Mouse (Mus musculus) neural tube, embryonic 11.5 days (tissue): ENCODE data around the gene Pitx1. TPM values are rescaled to one million over a fixed set of nuclear protein-coding genes. Genes with fewer than 3 reads are reported as not detected.

ENCODE experiments used
- ATAC-seq: fragments of 200-750 bp; cut with Nextera tagmentation; 2 replicates; pipeline ENCODE4 v1.8.0; 2017; ENCODE audit warnings: moderate number of reproducible peaks, mild to moderate bottlenecking, moderate TSS enrichment, moderate library complexity; ENCODE audit not compliant: insufficient read depth, low FRiP score, low TSS enrichment
- DNase-seq: peaks from one replicate; pipeline ENCODE4 v3.0.0-alpha.2; 2015; ENCODE audit warnings: low spot score
- H3K27ac ChIP-seq: fragments of 300-500 bp; sonication (generic); 2 replicates; pipeline ENCODE4 v1.5.1; 2014; ENCODE audit warnings: low read depth, mild to moderate bottlenecking, low read length
- H3K27me3 ChIP-seq: fragments of 300-500 bp; sonication (generic); 2 replicates; pipeline ENCODE4 v1.6.1; 2014; ENCODE audit warnings: mild to moderate bottlenecking, low read length, mixed read lengths; ENCODE audit not compliant: control insufficient read depth, insufficient read depth
- H3K36me3 ChIP-seq: fragments of 300-500 bp; sonication (generic); 2 replicates; pipeline ENCODE4 v1.6.1; 2014; ENCODE audit warnings: mild to moderate bottlenecking, low read length, moderate library complexity, mixed read lengths; ENCODE audit not compliant: control insufficient read depth, insufficient read depth
- H3K4me1 ChIP-seq: fragments of 300-500 bp; sonication (generic); 2 replicates; pipeline ENCODE4 v1.6.1; 2014; ENCODE audit warnings: low read length, mixed read lengths; ENCODE audit not compliant: control insufficient read depth, insufficient read depth
- H3K4me2 ChIP-seq: fragments of 300-500 bp; sonication (generic); 2 replicates; pipeline ENCODE4 v1.6.1; 2014; ENCODE audit warnings: low read depth, mild to moderate bottlenecking, moderate library complexity
- H3K4me3 ChIP-seq: fragments of 300-500 bp; sonication (generic); 2 replicates; pipeline ENCODE4 v1.5.1; 2014; ENCODE audit warnings: low read depth, low read length
- H3K9ac ChIP-seq: fragments of 300-500 bp; sonication (generic); 2 replicates; pipeline ENCODE4 v1.6.1; 2014; ENCODE audit warnings: mild to moderate bottlenecking, low read length
- H3K9me3 ChIP-seq: fragments of 300-500 bp; sonication (generic); 2 replicates; pipeline ENCODE4 v1.6.1; 2016; ENCODE audit warnings: low read length; ENCODE audit not compliant: control insufficient read depth
- WGBS: fragments of 180-500 bp; shearing (Covaris S2); extraction: QIAGEN DNeasy Blood & Tissue Kit; methylation state at CpG from one replicate; pipeline ENCODE4 v1.1.7; 2014; 5-methylcytosine and 5-hydroxymethylcytosine counted together
- polyA plus RNA-seq: library from polyadenylated mRNA; unstranded; fragments of >200 nt; fragmentation: Nextera tagmentation; extraction: Ambion mirVana; gene quantifications from 2 replicates; pipeline ENCODE4 v1.2.1, GENCODE M21; 2014

Gene Pitx1
- polyA plus RNA-seq, 1 experiment from 2014 or later = 2.6 TPM

GRCm38 (mm10) chr13:55835548-55836097 lies 369 bp downstream of the Pitx1 start:
- DNase-seq (peak; percentile 66), ATAC-seq (no peak)
- H3K4me2 ChIP-seq = no peak overlapping the region; the same call in 1 of the 2 replicates
- peaks cover 97% of the 10 kb centered on the region for H3K27me3 ChIP-seq
- H3K4me1 ChIP-seq = peaks cover 6% of the 10 kb centered on the region; the same call in 1 of the 2 replicates
- no peak overlapping the region for H3K27ac ChIP-seq
- under 1% methylated on average over 33 of the region's 33 CpGs for WGBS
- no peaks in the 10 kb centered on the region for H3K36me3 ChIP-seq
- H3K9ac ChIP-seq = no peak overlapping the region
- H3K9me3 ChIP-seq = no peaks in the 10 kb centered on the region
- H3K4me3 ChIP-seq = no peak overlapping the region; the same call in 1 of the 2 replicates

DNA sequence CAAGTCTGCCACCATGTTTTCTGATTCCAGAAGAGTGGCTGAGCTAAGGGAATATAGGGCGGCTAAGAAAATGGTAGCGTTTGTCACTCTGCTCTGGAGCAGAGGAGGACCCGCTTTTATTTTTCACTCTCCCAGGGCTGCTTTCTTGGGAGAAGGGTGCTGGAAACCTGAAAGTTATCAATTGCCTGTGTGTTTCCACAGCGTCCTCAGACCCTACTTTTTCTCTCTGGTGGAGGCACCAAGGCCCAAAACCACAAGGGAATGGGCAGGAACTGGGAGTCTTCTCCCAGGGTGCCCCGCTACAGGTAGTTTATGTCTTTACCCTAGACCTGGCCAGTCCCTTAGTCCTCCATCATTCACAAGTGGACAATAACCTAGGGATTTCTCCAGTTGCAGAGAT lies 1.3 kb downstream of the Pitx1 start:
- H3K9me3 ChIP-seq = no peaks in the 10 kb centered on the region
- WGBS = 3% methylated on average over 5 of the region's 5 CpGs
- no peaks in the 10 kb centered on the region for H3K36me3 ChIP-seq
- peaks cover 99% of the 10 kb centered on the region for H3K27me3 ChIP-seq
- H3K4me2 ChIP-seq = no peak overlapping the region
- DNase-seq = peak; percentile 11
- H3K4me1 ChIP-seq = peaks cover 8% of the 10 kb centered on the region; the same call in 1 of the 2 replicates
- no peak for ATAC-seq
- H3K4me3 ChIP-seq = no peak overlapping the region
- H3K27ac ChIP-seq = no peak overlapping the region
- H3K9ac ChIP-seq = no peak overlapping the region

GRCm38 (mm10) chr13:55833921-55834320 lies 2.1 kb downstream of the Pitx1 start:
- Histone ChIP-seq H3K27ac (no peak overlapping the region), H3K36me3 (no peaks in the 10 kb centered on the region), H3K4me3 (no peak overlapping the region), H3K9ac (no peak overlapping the region), H3K9me3 (no peaks in the 10 kb centered on the region), H3K4me2 (no peak overlapping the region), H3K4me1 (peaks cover 8% of the 10 kb centered on the region; the same call in 1 of the 2 replicates), H3K27me3 (peaks cover 97% of the 10 kb centered on the region)
- WGBS = 4% methylated on average over 7 of the region's 7 CpGs
- DNase-seq (peak; percentile 19), ATAC-seq (no peak)

- peaks cover 99% of the 10 kb centered on the region for H3K27me3 ChIP-seq
- 29% methylated on average over 1 of the region's 1 CpGs for WGBS
- no peak for ATAC-seq
- peaks cover 8% of the 10 kb centered on the region; the same call in 1 of the 2 replicates for H3K4me1 ChIP-seq
- H3K4me2 ChIP-seq = no peak overlapping the region
- no peak overlapping the region for H3K4me3 ChIP-seq
- no peaks in the 10 kb centered on the region for H3K36me3 ChIP-seq
- no peak for DNase-seq
- no peaks in the 10 kb centered on the region for H3K9me3 ChIP-seq
- H3K27ac ChIP-seq = no peak overlapping the region
- no peak overlapping the region for H3K9ac ChIP-seq
These were observed 3.4 kb downstream of the Pitx1 start for GRCm38 (mm10) chr13:55832602-55833001.

GRCm38 (mm10) chr13:55831722-55832160 lies 4.3 kb downstream of the Pitx1 start:
- Histone ChIP-seq H3K9me3 (no peaks in the 10 kb centered on the region), H3K9ac (no peak overlapping the region), H3K4me3 (no peak overlapping the region), H3K27me3 (peaks cover 95% of the 10 kb centered on the region), H3K4me1 (peaks cover 8% of the 10 kb centered on the region; the same call in 1 of the 2 replicates), H3K4me2 (no peak overlapping the region), H3K36me3 (no peaks in the 10 kb centered on the region), H3K27ac (no peak overlapping the region)
- ATAC-seq = no peak
- WGBS = 1% methylated on average over 24 of the region's 25 CpGs
- DNase-seq = no peak

- Histone ChIP-seq H3K9ac (no peak overlapping the region; the same call in 1 of the 2 replicates), H3K4me1 (peaks cover 8% of the 10 kb centered on the region; the same call in 1 of the 2 replicates), H3K27me3 (peaks cover 93% of the 10 kb centered on the region), H3K9me3 (no peaks in the 10 kb centered on the region), H3K4me3 (peak overlapping the region; percentile 28; the same call in 1 of the 2 replicates), H3K4me2 (peak overlapping the region; percentile 27), H3K36me3 (no peaks in the 10 kb centered on the region), H3K27ac (no peak overlapping the region)
- no peak for ATAC-seq
- under 1% methylated on average over 63 of the region's 82 CpGs for WGBS
- no peak for DNase-seq
These were observed 4.9 kb downstream of the Pitx1 start for GRCm38 (mm10) chr13:55830833-55831721.

DNA sequence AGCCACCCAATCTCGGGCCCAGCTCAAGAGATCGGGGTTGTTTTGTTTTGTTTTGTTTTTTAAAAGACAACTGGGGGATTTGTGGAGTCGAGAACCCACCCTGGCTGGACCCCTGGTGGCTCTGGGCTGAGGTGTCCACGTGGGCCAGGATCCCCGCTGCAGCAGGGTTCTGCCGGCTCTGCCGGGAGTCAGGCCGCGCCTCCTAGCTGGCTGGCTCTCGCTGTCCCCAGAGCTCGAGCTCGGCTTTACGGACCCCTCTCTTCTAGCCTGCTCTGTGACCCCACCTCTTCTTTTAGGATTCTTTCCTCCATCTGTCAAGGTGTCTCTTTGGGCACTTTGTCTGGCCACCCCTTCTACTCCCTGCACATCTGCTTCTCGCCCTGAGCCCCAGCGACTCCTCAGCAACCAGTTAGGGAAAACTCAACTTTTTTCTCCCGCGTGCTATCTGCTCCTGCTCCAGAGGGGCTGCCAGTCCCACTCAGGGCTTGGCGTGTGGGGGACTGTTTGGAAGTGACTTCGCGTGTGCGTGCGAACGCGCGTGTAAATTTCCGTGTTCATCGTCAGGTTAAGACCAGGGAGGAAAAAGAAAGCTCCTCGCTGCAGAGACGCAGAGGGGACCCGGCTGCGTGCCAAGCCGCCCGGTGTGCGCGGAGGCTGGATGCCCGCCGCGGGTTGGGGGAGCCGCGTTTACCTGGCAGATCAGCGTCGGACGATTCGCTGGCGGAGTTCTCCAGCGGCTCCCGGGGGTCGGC lies 5.7 kb downstream of the Pitx1 start:
- H3K27me3 ChIP-seq = peaks cover 93% of the 10 kb centered on the region
- H3K27ac ChIP-seq = no peak overlapping the region
- ATAC-seq (no peak), DNase-seq (peak; percentile 64)
- peak overlapping the region; percentile 28; the same call in 1 of the 2 replicates for H3K4me3 ChIP-seq
- no peak overlapping the region; the same call in 1 of the 2 replicates for H3K9ac ChIP-seq
- H3K4me2 ChIP-seq = peak overlapping the region; percentile 27; the same call in 1 of the 2 replicates
- H3K9me3 ChIP-seq = no peaks in the 10 kb centered on the region
- no peaks in the 10 kb centered on the region for H3K36me3 ChIP-seq
- under 1% methylated on average over 48 of the region's 48 CpGs for WGBS
- H3K4me1 ChIP-seq = peaks cover 8% of the 10 kb centered on the region; the same call in 1 of the 2 replicates

- no peak for DNase-seq
- no peak overlapping the region for H3K4me3 ChIP-seq
These were observed 6.9 kb downstream of the Pitx1 start for GRCm38 (mm10) chr13:55829018-55829655.

More at GRCm38 (mm10) chr13:55829018-55829655, 6.9 kb downstream of the Pitx1 start:
- WGBS = under 1% methylated on average over 12 of the region's 12 CpGs
- H3K27ac ChIP-seq = no peak overlapping the region
- H3K4me2 ChIP-seq = no peak overlapping the region
- no peaks in the 10 kb centered on the region for H3K9me3 ChIP-seq
- no peak for ATAC-seq
- no peaks in the 10 kb centered on the region for H3K36me3 ChIP-seq
- no peak overlapping the region for H3K9ac ChIP-seq
- H3K4me1 ChIP-seq = peaks cover 10% of the 10 kb centered on the region; the same call in 1 of the 2 replicates
- H3K27me3 ChIP-seq = peaks cover 93% of the 10 kb centered on the region
